Mouse (Mus musculus): ENCODE measurements at regions not wholly inside any gene's neighbourhood (a gene's known extent, or its start where the extent isn't known, plus 50 kb on each side); places are given as distances from the start of the nearest gene placed in this dataset.

- DNase-seq (ENCODE audit: low spot score): peak; percentile 56
Observed at GRCm38 (mm10) chr1:75833071-75833830, 287.2 kb downstream of the Slc4a3 start.

DNA sequence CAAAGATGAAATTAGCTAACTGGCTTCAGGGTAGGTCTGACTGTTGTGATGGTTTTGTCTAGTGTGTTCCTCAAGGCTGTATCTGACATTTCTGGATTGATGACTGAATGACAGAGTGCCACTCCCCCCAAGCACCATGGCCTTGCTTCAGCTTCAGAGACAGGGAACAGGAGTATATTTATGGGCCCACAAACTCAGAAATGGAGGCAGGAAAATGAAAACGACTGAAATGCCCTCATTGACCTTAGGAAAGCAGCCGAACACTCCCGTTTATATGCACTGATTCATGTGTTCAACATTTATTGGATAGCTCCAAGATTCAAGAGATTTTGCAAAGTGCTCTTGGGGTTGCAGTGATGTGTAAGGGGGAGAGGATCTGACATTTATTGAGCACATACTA lies 288.3 kb downstream of the Slc4a3 start:
- DNase-seq (ENCODE audit: low spot score): no peak

DNA sequence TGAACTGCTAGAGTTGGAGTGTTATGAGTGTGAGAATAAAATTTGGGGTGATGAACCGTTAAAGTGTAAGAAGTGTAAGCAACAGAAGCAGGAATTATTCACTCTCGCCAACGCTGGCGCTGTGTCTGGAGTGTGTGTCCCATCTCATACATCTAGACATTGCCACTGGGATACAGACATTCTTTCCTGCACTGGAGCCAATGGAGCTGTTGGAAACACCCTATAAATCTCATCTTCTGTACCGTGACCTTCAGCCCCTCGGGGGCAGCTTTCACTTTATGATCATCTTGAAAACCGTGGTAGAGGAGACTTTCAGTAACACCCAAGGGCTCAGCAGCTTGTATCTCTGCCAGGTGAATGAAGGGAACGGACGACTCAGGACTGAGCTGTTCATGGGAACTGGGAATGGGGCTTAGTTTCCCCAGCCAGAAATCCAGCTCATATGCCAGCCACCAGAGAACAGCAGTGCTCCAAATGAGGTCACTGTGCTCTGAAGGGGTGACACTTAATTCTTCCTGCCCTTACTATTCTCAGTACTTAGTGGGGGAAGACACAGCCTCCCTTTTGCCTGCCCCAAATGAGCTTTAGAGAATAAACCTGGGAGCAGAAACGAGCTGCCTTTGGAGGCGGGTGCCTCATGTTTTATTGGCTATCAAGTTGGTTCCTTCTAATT lies 293.6 kb downstream of the Slc4a3 start:
- DNase-seq (ENCODE audit: low spot score): no peak

DNA sequence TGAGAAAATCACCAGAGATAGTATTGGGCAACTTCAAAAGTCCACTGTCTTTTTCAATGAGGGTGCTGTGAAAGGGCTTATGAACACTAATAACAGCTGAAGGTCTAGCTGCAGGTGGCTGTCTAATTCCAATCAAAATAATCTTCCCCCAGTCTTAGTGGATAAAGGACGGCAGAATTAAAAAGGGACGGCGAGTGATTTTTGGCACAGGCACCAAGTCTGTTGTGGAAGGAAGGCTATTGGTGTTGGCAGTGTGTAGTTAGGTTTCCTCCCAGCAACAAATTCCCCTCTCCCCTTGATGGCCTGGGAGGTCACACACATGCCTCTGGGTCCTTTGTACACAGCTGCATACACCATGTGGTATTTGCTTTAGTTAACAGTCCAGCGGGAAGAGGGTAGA lies 296.3 kb downstream of the Slc4a3 start:
- DNase-seq (ENCODE audit: low spot score): peak; percentile 50

GRCm38 (mm10) chr1:75843326-75843725 lies 297.3 kb downstream of the Slc4a3 start:
- DNase-seq (ENCODE audit: low spot score): no peak

- DNase-seq (ENCODE audit: low spot score): no peak
Observed at GRCm38 (mm10) chr1:75844123-75844522, 298.1 kb downstream of the Slc4a3 start.

GRCm38 (mm10) chr1:75844529-75844928 lies 298.5 kb downstream of the Slc4a3 start:
- DNase-seq (ENCODE audit: low spot score): no peak

DNA sequence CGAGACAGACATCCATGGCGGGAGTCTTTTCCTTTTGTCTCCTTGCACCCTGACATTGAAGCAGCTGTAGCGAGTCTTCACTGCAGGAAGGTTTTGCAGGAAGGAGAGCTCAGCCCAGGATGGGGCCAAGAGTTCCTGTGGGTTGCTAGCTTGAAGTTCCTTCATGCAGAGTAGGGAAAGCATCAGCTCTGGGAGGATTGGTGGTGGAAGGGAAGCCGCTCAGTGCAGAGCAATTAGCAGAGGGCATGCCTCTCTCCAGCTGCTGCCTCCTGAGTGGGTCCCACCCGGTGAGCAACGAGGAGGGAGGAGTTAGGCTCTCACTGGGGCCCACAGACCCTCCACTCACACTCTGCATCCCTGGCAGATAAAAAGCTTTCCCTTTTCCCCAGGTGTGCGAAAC lies 298.9 kb downstream of the Slc4a3 start:
- DNase-seq (ENCODE audit: low spot score): no peak

- DNase-seq (ENCODE audit: low spot score): no peak
Observed at GRCm38 (mm10) chr1:75845771-75846535, 299.9 kb downstream of the Slc4a3 start.

- DNase-seq (ENCODE audit: low spot score): no peak
Observed at GRCm38 (mm10) chr1:75847681-75848080, 301.6 kb downstream of the Slc4a3 start.

DNA sequence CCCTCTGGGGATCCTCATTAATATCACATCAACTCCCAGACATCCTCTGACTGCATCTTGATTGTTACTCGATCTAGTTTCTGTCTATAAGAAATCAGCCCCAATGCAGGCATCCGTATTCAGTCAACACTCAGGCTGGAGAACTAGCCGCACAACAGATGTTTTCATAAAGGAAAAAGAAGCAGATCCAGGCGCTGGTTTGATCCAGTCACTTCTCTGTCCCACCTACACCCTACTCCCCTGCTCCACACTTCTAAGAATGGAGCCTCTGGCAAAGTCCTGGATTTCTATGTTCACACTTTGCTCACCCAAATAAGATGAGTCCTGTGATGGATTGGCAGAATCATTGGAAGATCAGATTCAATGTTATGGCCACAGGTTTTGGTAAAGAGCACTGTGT lies 302.4 kb downstream of the Slc4a3 start:
- DNase-seq (ENCODE audit: low spot score): no peak

DNA sequence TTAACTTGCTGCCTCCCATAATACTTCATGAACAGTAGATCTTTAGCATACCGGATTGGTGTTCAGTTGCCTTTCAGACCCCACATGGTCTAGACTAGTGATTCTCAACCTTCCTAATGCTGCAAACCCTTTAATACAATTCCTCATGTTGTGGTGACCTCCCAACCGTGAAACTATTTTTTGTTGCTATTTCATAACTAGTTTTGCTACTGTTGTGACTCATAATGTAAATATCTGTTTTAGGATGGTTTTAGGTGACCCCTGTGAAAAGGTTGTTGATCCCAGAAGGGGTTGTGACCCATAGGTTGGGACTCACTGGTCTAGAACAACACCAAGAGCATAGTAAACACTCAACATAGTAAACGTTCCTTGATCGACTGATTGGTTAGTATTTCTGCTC lies 304.1 kb downstream of the Slc4a3 start:
- no peak for DNase-seq (ENCODE audit: low spot score)

GRCm38 (mm10) chr1:75858551-75859255 lies 312.6 kb downstream of the Slc4a3 start:
- no peak for DNase-seq (ENCODE audit: low spot score)

GRCm38 (mm10) chr1:75862757-75863156 lies 316.7 kb downstream of the Slc4a3 start:
- DNase-seq (ENCODE audit: low spot score): no peak

- peak; percentile 10 for DNase-seq (ENCODE audit: low spot score)
Observed at GRCm38 (mm10) chr1:75866556-75866955, 320.5 kb downstream of the Slc4a3 start.

DNA sequence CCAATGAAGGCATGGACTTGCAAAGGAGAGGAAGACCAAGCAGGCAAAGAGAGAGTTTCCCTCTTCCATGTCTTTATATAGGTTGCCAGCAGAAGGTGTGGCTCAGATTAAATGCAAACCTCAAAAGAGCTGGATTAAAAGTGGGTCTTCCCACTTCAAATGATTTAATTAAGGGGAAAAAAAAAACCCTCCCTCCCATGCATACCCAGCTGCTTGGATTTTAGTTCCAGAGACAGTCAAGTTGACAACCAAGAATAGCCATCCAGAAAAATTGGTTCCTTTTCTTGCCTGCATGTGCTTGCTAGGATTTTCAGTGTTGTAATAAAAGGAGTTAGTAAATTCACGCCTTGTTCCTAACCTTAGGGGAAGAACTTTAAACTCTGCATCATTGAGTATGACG lies 323.3 kb downstream of the Slc4a3 start:
- no peak for DNase-seq (ENCODE audit: low spot score)

GRCm38 (mm10) chr1:75869846-75870245 lies 323.8 kb downstream of the Slc4a3 start:
- no peak for DNase-seq (ENCODE audit: low spot score)

GRCm38 (mm10) chr1:75873911-75874310 lies 327.8 kb downstream of the Slc4a3 start:
- no peak for DNase-seq (ENCODE audit: low spot score)

GRCm38 (mm10) chr1:75877209-75877608 lies 331.1 kb downstream of the Slc4a3 start:
- no peak for DNase-seq (ENCODE audit: low spot score)

GRCm38 (mm10) chr1:75885632-75886031 lies 339.6 kb downstream of the Slc4a3 start:
- DNase-seq (ENCODE audit: low spot score): peak; percentile 39

DNA sequence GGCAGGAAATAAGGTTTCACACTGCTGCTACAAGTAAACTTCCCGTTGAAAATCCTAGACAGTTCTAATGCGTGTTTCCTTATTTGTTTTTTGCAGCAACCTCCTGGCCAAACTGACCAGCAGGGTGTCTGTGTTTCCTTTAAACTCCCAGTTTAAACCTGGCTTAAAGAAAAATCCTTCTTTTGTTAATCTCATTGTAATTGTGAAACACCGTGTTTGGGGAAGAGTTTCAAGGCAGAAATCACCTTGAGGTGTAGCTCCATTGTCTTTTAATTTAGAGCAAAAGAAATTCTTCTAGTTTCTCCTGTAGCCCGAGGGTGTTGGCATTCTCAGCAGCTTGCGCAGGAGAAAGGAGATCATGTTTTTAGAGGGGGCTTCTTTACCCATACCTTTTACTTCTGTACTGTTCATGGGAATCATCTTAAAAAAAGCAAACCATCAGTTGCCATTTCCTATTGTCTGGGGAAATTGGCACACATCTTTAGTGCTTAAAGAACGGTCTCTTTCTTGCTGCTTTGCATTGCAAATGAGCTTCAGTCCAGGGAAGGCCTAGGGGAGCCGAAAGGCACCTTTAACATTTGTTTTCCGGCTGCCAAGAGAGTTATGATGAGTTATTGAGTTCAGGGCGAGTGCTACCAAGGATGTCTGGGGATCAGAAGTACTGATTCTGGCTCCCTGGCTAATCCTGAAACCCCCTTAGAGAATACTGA lies 342.6 kb downstream of the Slc4a3 start:
- no peak for DNase-seq (ENCODE audit: low spot score)

All from embryo, embryonic 10 days (tissue).